Mouse (Mus musculus) lung, adult 18-20 months (tissue): ENCODE results near the gene Npdc1.

ENCODE experiments used
- DNase-seq, 2 experiments: peaks; one replicate each; pipeline ENCODE4 v3.0.0; 2022; ENCODE audit warnings: mixed read lengths in 2 of 2

Npdc1 gene

GRCm38 (mm10) chr2:25430395-25431233 is 31.5 kb downstream of the Npdc1 start:
- no peak for DNase-seq

- DNase-seq: no peak
These were observed 32.2 kb downstream of the Npdc1 start for GRCm38 (mm10) chr2:25431308-25431855.

GRCm38 (mm10) chr2:25432326-25433098 is 33.4 kb downstream of the Npdc1 start:
- no peak for DNase-seq

GRCm38 (mm10) chr2:25433101-25433500 is 34.0 kb downstream of the Npdc1 start:
- no peak for DNase-seq

- DNase-seq: no peak
These were observed 35.1 kb downstream of the Npdc1 start for GRCm38 (mm10) chr2:25434292-25434691.

- no peak for DNase-seq
These were observed 37.2 kb downstream of the Npdc1 start for GRCm38 (mm10) chr2:25436286-25436820.

GRCm38 (mm10) chr2:25441067-25441466 is 41.9 kb downstream of the Npdc1 start:
- no peak for DNase-seq

GRCm38 (mm10) chr2:25442682-25443081 is 43.5 kb downstream of the Npdc1 start:
- DNase-seq: no peak

- DNase-seq: peak in 1 of 2 experiments; percentile 36
These were observed 51.9 kb downstream of the Npdc1 start for GRCm38 (mm10) chr2:25450853-25451647.

GRCm38 (mm10) chr2:25452951-25453350 is 53.8 kb downstream of the Npdc1 start:
- no peak for DNase-seq

GRCm38 (mm10) chr2:25456205-25456953 is 57.2 kb downstream of the Npdc1 start, which contains the start of gene Clic3:
TSS of gene Clic3 (plus strand) at chr2:25456838.
- peak; percentile 87 to 92 for DNase-seq

GRCm38 (mm10) chr2:25457022-25457896 is 58.1 kb downstream of the Npdc1 start:
- DNase-seq: peak; percentile 89 to 93

GRCm38 (mm10) chr2:25458911-25459310 is 59.8 kb downstream of the Npdc1 start:
- peak; percentile 82 to 86 for DNase-seq
